ENCODE assay signal across 23 mouse cellular contexts in the genomic region with DNA sequence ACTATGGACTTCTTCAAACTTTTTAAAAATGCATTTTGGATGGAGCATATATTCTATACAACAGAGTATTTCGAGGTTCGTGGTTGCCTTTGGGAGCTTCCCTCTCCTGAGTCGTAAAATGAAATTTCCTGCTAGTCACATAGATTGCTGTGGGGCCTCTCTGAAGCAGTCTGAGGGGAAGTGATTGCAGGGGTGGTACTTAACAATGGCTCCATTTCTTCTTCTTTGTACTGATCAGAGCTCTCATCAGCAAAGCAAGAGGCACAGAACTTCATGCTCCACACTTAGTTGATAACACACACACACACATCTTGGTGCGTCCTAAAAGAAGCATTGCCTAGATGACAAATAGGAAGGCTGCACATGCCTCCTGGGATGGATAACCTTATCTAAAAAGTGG.
"Had no signal": no experiment of that assay in that cellular context is flagged by ENCODE, and none has a peak within 500 bp of the region (broad histone marks: within the 10 kb centered on the region; RNA-seq: fewer than 3 reads in every experiment).

No protein-coding gene starts in this region.

- H3K36me3 ChIP-seq: limb, embryonic 12.5 days; limb, embryonic 15.5 days; liver, embryonic 12.5 days; liver, embryonic 15.5 days; midbrain, embryonic 12.5 days; midbrain, embryonic 15.5 days; neural tube, embryonic 12.5 days; neural tube, embryonic 15.5 days had no signal

- H3K9me3 ChIP-seq: limb, embryonic 12.5 days; limb, embryonic 15.5 days; liver, embryonic 12.5 days; liver, embryonic 15.5 days; midbrain, embryonic 12.5 days; midbrain, embryonic 15.5 days; neural tube, embryonic 12.5 days; neural tube, embryonic 15.5 days had no signal

- H3K4me2 ChIP-seq: limb, embryonic 12.5 days; limb, embryonic 15.5 days; liver, embryonic 12.5 days; liver, embryonic 15.5 days; midbrain, embryonic 12.5 days; midbrain, embryonic 15.5 days; neural tube, embryonic 12.5 days; neural tube, embryonic 15.5 days had no signal

- H3K4me3 ChIP-seq: left cerebral cortex, adult 2 months; limb, embryonic 12.5 days; limb, embryonic 15.5 days; liver, embryonic 12.5 days; liver, embryonic 15.5 days; midbrain, embryonic 12.5 days; midbrain, embryonic 15.5 days; neural tube, embryonic 12.5 days; neural tube, embryonic 15.5 days had no signal

- H3K27me3 ChIP-seq: limb, embryonic 12.5 days; limb, embryonic 15.5 days; liver, embryonic 15.5 days; midbrain, embryonic 12.5 days; midbrain, embryonic 15.5 days; neural tube, embryonic 12.5 days; neural tube, embryonic 15.5 days had no signal

- H3K9ac ChIP-seq: limb, embryonic 12.5 days; limb, embryonic 15.5 days; liver, embryonic 12.5 days; liver, embryonic 15.5 days; midbrain, embryonic 12.5 days; midbrain, embryonic 15.5 days; neural tube, embryonic 12.5 days; neural tube, embryonic 15.5 days had no signal

- DNase-seq: kidney, adult 2 months; kidney, postnatal 36 days; layer of hippocampus, postnatal 36 days; left cerebral cortex, postnatal 4 days; lung, adult 2 months; lung, postnatal 14 days; lung, postnatal 4 days; right cerebral cortex, adult 18-20 months; right cerebral cortex, postnatal 14 days; right cerebral cortex, postnatal 4 days; spleen, adult 18-20 months; thymus, postnatal 36 days had no signal

- H3K27ac ChIP-seq: kidney, postnatal 0 days; left cerebral cortex, adult 2 months; limb, embryonic 12.5 days; limb, embryonic 15.5 days; liver, embryonic 12.5 days; liver, embryonic 15.5 days; midbrain, embryonic 12.5 days; midbrain, embryonic 15.5 days; neural tube, embryonic 12.5 days; neural tube, embryonic 15.5 days had no signal

- ATAC-seq: inflammation-experienced regulatory T-cells, adult 6 months; liver, embryonic 12.5 days; midbrain, embryonic 15.5 days had no signal
